Mouse (Mus musculus): ENCODE measurements at regions not wholly inside any gene's neighbourhood (a gene's known extent, or its start where the extent isn't known, plus 50 kb on each side); places are given as distances from the start of the nearest gene placed in this dataset.
"Not testable (repeated sequence)": the region's sequence is repeated elsewhere in the genome, so short reads cannot be mapped to it uniquely, and the experiment has no call there.

- Histone ChIP-seq H3K9me3 (ENCODE audit: control insufficient read depth, low read length) (no peaks in the 10 kb centered on the region), H3K9ac (ENCODE audit: low read length) (no peak overlapping the region), H3K27me3 (ENCODE audit: control insufficient read depth, insufficient read depth, low read length) (no peaks in the 10 kb centered on the region), H3K36me3 (ENCODE audit: control insufficient read depth, insufficient read depth, low read length) (no peaks in the 10 kb centered on the region), H3K27ac (ENCODE audit: low read depth, low read length) (no peak overlapping the region), H3K4me2 (ENCODE audit: low read depth) (no peak overlapping the region), H3K4me3 (ENCODE audit: low read depth, low read length) (no peak overlapping the region), H3K4me1 (ENCODE audit: control insufficient read depth, insufficient read depth, low read length) (no peaks in the 10 kb centered on the region)
- no peak for DNase-seq (ENCODE audit: low spot score)
- 63% methylated on average over 1 of the region's 1 CpGs for WGBS
- no peak for ATAC-seq (ENCODE audit: insufficient read depth, low FRiP score, low TSS enrichment)
These were observed 73.4 kb upstream of the Lipo1 start for GRCm38 (mm10) chr19:33860658-33861057.

GRCm38 (mm10) chr19:33851061-33851460 lies 63.8 kb upstream of the Lipo1 start:
- Histone ChIP-seq H3K4me1 (ENCODE audit: control insufficient read depth, insufficient read depth, low read length) (no peaks in the 10 kb centered on the region), H3K4me3 (ENCODE audit: low read depth, low read length) (no peak overlapping the region), H3K9me3 (ENCODE audit: control insufficient read depth, low read length) (no peaks in the 10 kb centered on the region), H3K27ac (ENCODE audit: low read depth, low read length) (no peak overlapping the region), H3K4me2 (ENCODE audit: low read depth) (no peak overlapping the region), H3K27me3 (ENCODE audit: control insufficient read depth, insufficient read depth, low read length) (no peaks in the 10 kb centered on the region), H3K9ac (ENCODE audit: low read length) (no peak overlapping the region), H3K36me3 (ENCODE audit: control insufficient read depth, insufficient read depth, low read length) (no peaks in the 10 kb centered on the region)
- ATAC-seq (ENCODE audit: insufficient read depth, low FRiP score, low TSS enrichment) (peak; percentile 83), DNase-seq (ENCODE audit: low spot score) (peak; percentile 21)
- WGBS: 65% methylated on average over 4 of the region's 4 CpGs

DNA sequence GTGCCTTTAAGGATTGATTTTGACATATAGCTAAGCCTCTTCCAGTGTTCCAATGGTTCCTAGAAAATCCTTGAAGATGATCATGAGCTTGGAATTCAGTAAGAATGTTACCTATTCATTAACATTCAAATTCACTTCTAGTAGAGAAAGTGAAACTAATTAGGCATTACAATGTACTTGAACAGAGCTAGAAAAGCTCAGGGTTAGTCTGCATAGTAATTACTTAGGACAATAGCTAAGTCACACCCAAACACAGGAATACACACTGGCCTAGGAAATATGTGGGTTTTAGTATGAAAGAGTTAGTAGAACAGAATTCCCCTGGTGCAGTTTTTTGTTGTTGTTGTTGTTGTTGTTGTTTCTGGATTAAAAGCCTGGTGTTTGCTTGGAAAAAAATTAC lies 63.4 kb upstream of the Lipo1 start:
- Histone ChIP-seq H3K27ac (ENCODE audit: low read depth, low read length) (no peak overlapping the region), H3K4me2 (ENCODE audit: low read depth) (no peak overlapping the region), H3K36me3 (ENCODE audit: control insufficient read depth, insufficient read depth, low read length) (no peaks in the 10 kb centered on the region), H3K4me3 (ENCODE audit: low read depth, low read length) (no peak overlapping the region), H3K9ac (ENCODE audit: low read length) (no peak overlapping the region), H3K4me1 (ENCODE audit: control insufficient read depth, insufficient read depth, low read length) (no peaks in the 10 kb centered on the region), H3K27me3 (ENCODE audit: control insufficient read depth, insufficient read depth, low read length) (no peaks in the 10 kb centered on the region), H3K9me3 (ENCODE audit: control insufficient read depth, low read length) (no peaks in the 10 kb centered on the region)
- ATAC-seq (ENCODE audit: insufficient read depth, low FRiP score, low TSS enrichment) (peak; percentile 45; the same call in 1 of the 2 replicates), DNase-seq (ENCODE audit: low spot score) (no peak)

DNA sequence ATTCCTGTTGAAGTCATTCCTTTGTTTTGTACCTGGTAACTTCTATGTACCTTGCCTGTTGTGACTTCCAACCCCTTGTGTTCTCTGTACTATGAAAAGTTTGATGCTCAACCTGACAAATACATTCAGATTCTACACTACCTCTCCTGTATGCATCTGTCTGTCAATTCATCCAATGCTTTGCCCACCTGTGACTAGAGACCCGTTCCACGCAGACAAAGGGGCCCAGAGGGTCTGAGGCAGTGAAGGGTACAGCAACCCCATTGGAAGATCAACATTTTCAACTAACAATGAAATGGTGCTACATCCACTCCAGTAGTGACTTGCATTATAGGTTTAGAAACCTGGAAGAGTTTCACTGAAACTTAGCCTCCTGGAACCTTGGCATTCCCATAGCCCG lies 62.9 kb upstream of the Lipo1 start:
- H3K4me3 ChIP-seq (ENCODE audit: low read depth, low read length); H3K4me2 ChIP-seq (ENCODE audit: low read depth); H3K9me3 ChIP-seq (ENCODE audit: control insufficient read depth, low read length); DNase-seq (ENCODE audit: low spot score); ATAC-seq (ENCODE audit: insufficient read depth, low FRiP score, low TSS enrichment); H3K27me3 ChIP-seq (ENCODE audit: control insufficient read depth, insufficient read depth, low read length); H3K36me3 ChIP-seq (ENCODE audit: control insufficient read depth, insufficient read depth, low read length); H3K4me1 ChIP-seq (ENCODE audit: control insufficient read depth, insufficient read depth, low read length); H3K27ac ChIP-seq (ENCODE audit: low read depth, low read length); H3K9ac ChIP-seq (ENCODE audit: low read length): not testable (repeated sequence)
- WGBS: 93% methylated on average over 3 of the region's 3 CpGs

DNA sequence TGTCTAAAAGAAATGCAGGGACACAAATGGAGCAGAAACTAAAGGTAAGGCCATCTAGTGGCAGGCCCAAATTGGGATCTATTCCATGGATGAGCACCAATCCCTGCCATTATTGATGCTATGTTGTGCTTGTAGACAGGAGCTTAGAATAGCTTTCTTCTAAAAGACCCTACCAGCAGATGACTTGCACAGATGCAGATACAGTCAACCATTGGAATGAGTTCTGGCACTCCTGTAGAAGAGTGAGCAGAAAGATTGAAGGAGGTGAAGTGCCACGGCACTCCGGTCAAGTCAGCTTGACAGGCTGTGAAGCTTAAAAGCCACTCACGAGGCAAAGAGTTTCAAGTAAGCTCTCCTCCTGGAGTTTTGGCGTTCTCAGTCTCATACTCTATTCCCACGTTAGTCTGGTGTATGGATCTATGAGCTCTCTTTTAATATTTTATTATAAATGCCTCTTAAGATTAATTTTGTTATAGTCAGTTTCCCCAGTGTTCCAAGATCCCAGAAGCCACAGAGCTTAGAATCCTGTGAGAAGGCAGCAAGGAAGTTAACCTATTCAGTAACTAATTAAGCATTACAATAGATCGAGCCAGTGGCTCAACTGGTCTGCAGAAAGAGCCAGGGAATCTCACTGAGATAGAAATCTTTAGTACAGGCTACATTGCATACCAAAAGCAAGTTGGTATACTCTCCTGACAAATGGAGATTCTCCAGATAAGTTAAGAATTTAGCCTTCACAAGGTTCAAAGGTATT lies 62.2 kb upstream of the Lipo1 start:
- H3K4me1 ChIP-seq (ENCODE audit: control insufficient read depth, insufficient read depth, low read length); H3K9ac ChIP-seq (ENCODE audit: low read length); H3K27me3 ChIP-seq (ENCODE audit: control insufficient read depth, insufficient read depth, low read length); H3K27ac ChIP-seq (ENCODE audit: low read depth, low read length); H3K36me3 ChIP-seq (ENCODE audit: control insufficient read depth, insufficient read depth, low read length); H3K4me2 ChIP-seq (ENCODE audit: low read depth); H3K9me3 ChIP-seq (ENCODE audit: control insufficient read depth, low read length); H3K4me3 ChIP-seq (ENCODE audit: low read depth, low read length); DNase-seq (ENCODE audit: low spot score); ATAC-seq (ENCODE audit: insufficient read depth, low FRiP score, low TSS enrichment): not testable (repeated sequence)
- WGBS: 86% methylated on average over 6 of the region's 6 CpGs
